Mouse (Mus musculus) intestine, postnatal 0 days (tissue): ENCODE measurements around the gene Ppm1h. TPM values are rescaled to one million over a fixed set of nuclear protein-coding genes. Genes with fewer than 3 reads are reported as not detected.
A peak's percentile ranks its signal among the peaks of the same experiment; 100 is the strongest.

Experiments used
- ATAC-seq: fragments of 200-750 bp; cut with Nextera tagmentation; 2 replicates; pipeline ENCODE4 v1.8.0; 2017; ENCODE audit warnings: mild to moderate bottlenecking, moderate TSS enrichment, moderate library complexity
- H3K27ac ChIP-seq: fragments of 300-500 bp; sonication (generic); 2 replicates; pipeline ENCODE4 v1.5.1; 2014; ENCODE audit warnings: mild to moderate bottlenecking, low read depth, low read length, moderate library complexity
- H3K27me3 ChIP-seq: fragments of 300-500 bp; sonication (generic); replicated peaks from 2 replicates; pipeline ENCODE4 v1.6.1; 2014; ENCODE audit warnings: low read length, mixed read lengths; ENCODE audit not compliant: control insufficient read depth, insufficient read depth
- H3K36me3 ChIP-seq: fragments of 300-500 bp; sonication (generic); 2 replicates; pipeline ENCODE4 v1.6.1; 2014; ENCODE audit warnings: mild to moderate bottlenecking, moderate library complexity; ENCODE audit not compliant: control insufficient read depth, insufficient read depth
- H3K4me1 ChIP-seq: fragments of 300-500 bp; sonication (generic); replicated peaks from 2 replicates; pipeline ENCODE4 v1.6.1; 2014; ENCODE audit warnings: antibody characterized with exemption, low read length, mixed read lengths; ENCODE audit not compliant: control insufficient read depth, insufficient read depth
- H3K4me2 ChIP-seq: fragments of 300-500 bp; sonication (generic); replicated peaks from 2 replicates; pipeline ENCODE4 v1.6.1; 2014; ENCODE audit warnings: low read depth, mild to moderate bottlenecking, moderate library complexity
- H3K4me3 ChIP-seq: fragments of 300-500 bp; sonication (generic); 2 replicates; pipeline ENCODE4 v1.5.1; 2014; ENCODE audit warnings: low read depth, low read length
- H3K9ac ChIP-seq: fragments of 300-500 bp; sonication (generic); 2 replicates; pipeline ENCODE4 v1.6.1; 2014; ENCODE audit warnings: mild to moderate bottlenecking, low read depth, low read length
- H3K9me3 ChIP-seq: fragments of 300-500 bp; sonication (generic); 2 replicates; pipeline ENCODE4 v1.6.1; 2016; ENCODE audit warnings: mixed run types; ENCODE audit not compliant: control insufficient read depth
- CTCF ChIP-seq: sonication (generic); IDR thresholded peaks from 2 replicates; pipeline ENCODE4 v1.5.1; 2016; ENCODE audit warnings: low read depth, mild to moderate bottlenecking, control low read depth, antibody characterized with exemption, moderate library complexity
- WGBS: fragments of 180-500 bp; shearing (Covaris S2); extraction: QIAGEN DNeasy Blood & Tissue Kit; methylation state at CpG from one replicate; pipeline ENCODE4 v1.1.7; 2014; 5-methylcytosine and 5-hydroxymethylcytosine counted together
- polyA plus RNA-seq: library from polyadenylated mRNA; unstranded; fragments of >200 nt; fragmentation: Nextera tagmentation; extraction: Ambion mirVana; gene quantifications from 2 replicates; pipeline ENCODE4 v1.2.1, GENCODE M21; 2015

Ppm1h gene
- polyA plus RNA-seq, 1 experiment from 2014 or later = 17.9 TPM

GRCm38 (mm10) chr10:122735284-122735784 lies 56.8 kb downstream of the Ppm1h start:
- H3K4me1 ChIP-seq = peaks cover 3% of the 10 kb centered on the region
- peak overlapping the region; percentile 28; the same call in 1 of the 2 replicates for H3K27ac ChIP-seq
- WGBS = 59% methylated on average over 7 of the region's 7 CpGs
- no peak overlapping the region for H3K4me3 ChIP-seq
- peak; percentile 86 for ATAC-seq
- H3K27me3 ChIP-seq = no peaks in the 10 kb centered on the region
- no peaks in the 10 kb centered on the region for H3K36me3 ChIP-seq
- TF ChIP-seq CTCF = no peak
- no peak overlapping the region for H3K9ac ChIP-seq
- H3K4me2 ChIP-seq = no peak overlapping the region
- H3K9me3 ChIP-seq = no peaks in the 10 kb centered on the region

- Histone ChIP-seq H3K27ac (no peak overlapping the region), H3K4me3 (no peak overlapping the region), H3K9me3 (no peaks in the 10 kb centered on the region), H3K36me3 (no peaks in the 10 kb centered on the region), H3K4me2 (no peak overlapping the region), H3K9ac (no peak overlapping the region), H3K4me1 (peaks cover 3% of the 10 kb centered on the region), H3K27me3 (no peaks in the 10 kb centered on the region)
- 89% methylated on average over 4 of the region's 4 CpGs for WGBS
- no peak for TF ChIP-seq CTCF
- ATAC-seq = no peak
These were observed 58.3 kb downstream of the Ppm1h start for GRCm38 (mm10) chr10:122736835-122737234.

GRCm38 (mm10) chr10:122738526-122738925 lies 60.0 kb downstream of the Ppm1h start:
- Histone ChIP-seq H3K4me1 (peaks cover 3% of the 10 kb centered on the region), H3K4me3 (no peak overlapping the region), H3K9ac (no peak overlapping the region), H3K27ac (no peak overlapping the region), H3K27me3 (no peaks in the 10 kb centered on the region), H3K9me3 (no peaks in the 10 kb centered on the region), H3K36me3 (no peaks in the 10 kb centered on the region), H3K4me2 (no peak overlapping the region)
- ATAC-seq = no peak
- TF ChIP-seq CTCF = no peak
- WGBS = 77% methylated on average over 10 of the region's 10 CpGs

- ATAC-seq = no peak
- Histone ChIP-seq H3K9ac (no peak overlapping the region), H3K36me3 (no peaks in the 10 kb centered on the region), H3K4me2 (no peak overlapping the region), H3K27ac (no peak overlapping the region), H3K4me3 (no peak overlapping the region), H3K4me1 (peaks cover 3% of the 10 kb centered on the region), H3K9me3 (no peaks in the 10 kb centered on the region), H3K27me3 (no peaks in the 10 kb centered on the region)
- TF ChIP-seq CTCF = no peak
- 82% methylated on average over 4 of the region's 4 CpGs for WGBS
These were observed 60.5 kb downstream of the Ppm1h start for GRCm38 (mm10) chr10:122739037-122739436.

GRCm38 (mm10) chr10:122740117-122740516 lies 61.6 kb downstream of the Ppm1h start:
- Histone ChIP-seq H3K9me3 (no peaks in the 10 kb centered on the region), H3K4me3 (no peak overlapping the region), H3K4me2 (no peak overlapping the region), H3K9ac (no peak overlapping the region), H3K36me3 (no peaks in the 10 kb centered on the region), H3K27ac (no peak overlapping the region), H3K4me1 (no peaks in the 10 kb centered on the region; the same call in 1 of the 2 replicates), H3K27me3 (no peaks in the 10 kb centered on the region)
- WGBS = 94% methylated on average over 4 of the region's 4 CpGs
- TF ChIP-seq CTCF = no peak
- no peak for ATAC-seq

- Histone ChIP-seq H3K27ac (no peak overlapping the region), H3K36me3 (no peaks in the 10 kb centered on the region), H3K4me3 (no peak overlapping the region), H3K9ac (no peak overlapping the region), H3K27me3 (no peaks in the 10 kb centered on the region), H3K4me2 (no peak overlapping the region), H3K9me3 (no peaks in the 10 kb centered on the region), H3K4me1 (no peaks in the 10 kb centered on the region; the same call in 1 of the 2 replicates)
- TF ChIP-seq CTCF = no peak
- WGBS = 85% methylated on average over 7 of the region's 7 CpGs
- ATAC-seq = no peak
These were observed 62.6 kb downstream of the Ppm1h start for GRCm38 (mm10) chr10:122741191-122741590.

- H3K4me3 ChIP-seq = no peak overlapping the region
- no peaks in the 10 kb centered on the region for H3K36me3 ChIP-seq
- TF ChIP-seq CTCF = no peak
- no peak for ATAC-seq
- 68% methylated on average over 2 of the region's 2 CpGs for WGBS
- H3K9ac ChIP-seq = no peak overlapping the region
- no peaks in the 10 kb centered on the region for H3K27me3 ChIP-seq
- no peaks in the 10 kb centered on the region for H3K9me3 ChIP-seq
- no peaks in the 10 kb centered on the region; the same call in 1 of the 2 replicates for H3K4me1 ChIP-seq
- no peak overlapping the region for H3K27ac ChIP-seq
- H3K4me2 ChIP-seq = no peak overlapping the region
These were observed 63.6 kb downstream of the Ppm1h start for GRCm38 (mm10) chr10:122742136-122742535.
